Mouse (Mus musculus) hindbrain, postnatal 0 days (tissue): ENCODE measurements around the gene Dand5. TPM values are rescaled to one million over a fixed set of nuclear protein-coding genes. Genes with fewer than 3 reads are reported as not detected.

Experiments used
- ATAC-seq: fragments of 200-750 bp; cut with Nextera tagmentation; 2 replicates; pipeline ENCODE4 v1.8.0; 2017; ENCODE audit warnings: mild to moderate bottlenecking, moderate TSS enrichment, moderate library complexity
- DNase-seq: peaks from one replicate; pipeline ENCODE4 v3.0.0-alpha.2; 2015; ENCODE audit warnings: low spot score
- H3K27ac ChIP-seq: fragments of 300-500 bp; sonication (generic); 2 replicates; pipeline ENCODE4 v1.5.1; 2014; ENCODE audit warnings: mild to moderate bottlenecking
- H3K27me3 ChIP-seq: fragments of 300-500 bp; sonication (generic); 2 replicates; pipeline ENCODE4 v1.6.1; 2014; ENCODE audit warnings: low read length, mixed read lengths; ENCODE audit not compliant: insufficient read depth
- H3K36me3 ChIP-seq: fragments of 300-500 bp; sonication (generic); 2 replicates; pipeline ENCODE4 v1.6.1; 2014; ENCODE audit warnings: low read length, mixed read lengths; ENCODE audit not compliant: insufficient read depth
- H3K4me1 ChIP-seq: fragments of 300-500 bp; sonication (generic); 2 replicates; pipeline ENCODE4 v1.6.1; 2014; ENCODE audit warnings: antibody characterized with exemption, low read length, mixed read lengths; ENCODE audit not compliant: insufficient read depth
- H3K4me2 ChIP-seq: fragments of 300-500 bp; sonication (generic); 2 replicates; pipeline ENCODE4 v1.6.1; 2014; ENCODE audit warnings: low read depth, mild to moderate bottlenecking, low read length, moderate library complexity, mixed read lengths
- H3K4me3 ChIP-seq: fragments of 300-500 bp; sonication (generic); 2 replicates; pipeline ENCODE4 v1.5.1; 2014; ENCODE audit warnings: low read length
- H3K9ac ChIP-seq: fragments of 300-500 bp; sonication (generic); replicated peaks from 2 replicates; pipeline ENCODE4 v1.6.1; 2014; ENCODE audit warnings: mild to moderate bottlenecking, low read length, moderate library complexity, mixed read lengths
- H3K9me3 ChIP-seq: fragments of 300-500 bp; sonication (generic); 2 replicates; pipeline ENCODE4 v1.6.1; 2016; ENCODE audit warnings: low read length, mixed read lengths
- CTCF ChIP-seq: IDR thresholded peaks from 2 replicates; pipeline ENCODE4 v1.5.1; 2016; ENCODE audit warnings: antibody characterized with exemption, control low read depth, low read depth
- WGBS: fragments of 180-500 bp; shearing (Covaris S2); extraction: QIAGEN DNeasy Blood & Tissue Kit; methylation state at CpG from one replicate; pipeline ENCODE4 v1.1.7; 2014; 5-methylcytosine and 5-hydroxymethylcytosine counted together
- polyA plus RNA-seq: library from polyadenylated mRNA; unstranded; fragments of >200 nt; fragmentation: Nextera tagmentation; extraction: Ambion mirVana; gene quantifications from 2 replicates; pipeline ENCODE4 v1.2.1, GENCODE M21; 2015
- total RNA-seq: library from RNA; depleted of rRNA; stranded (reverse); fragments of >200 nt; gene quantifications from 2 replicates; pipeline ENCODE4 v1.2.3, GENCODE M21; 2014

Dand5 gene
- total and polyA plus RNA-seq, 2 experiments from 2014 or later, result 6.6 to 12.5 TPM

DNA sequence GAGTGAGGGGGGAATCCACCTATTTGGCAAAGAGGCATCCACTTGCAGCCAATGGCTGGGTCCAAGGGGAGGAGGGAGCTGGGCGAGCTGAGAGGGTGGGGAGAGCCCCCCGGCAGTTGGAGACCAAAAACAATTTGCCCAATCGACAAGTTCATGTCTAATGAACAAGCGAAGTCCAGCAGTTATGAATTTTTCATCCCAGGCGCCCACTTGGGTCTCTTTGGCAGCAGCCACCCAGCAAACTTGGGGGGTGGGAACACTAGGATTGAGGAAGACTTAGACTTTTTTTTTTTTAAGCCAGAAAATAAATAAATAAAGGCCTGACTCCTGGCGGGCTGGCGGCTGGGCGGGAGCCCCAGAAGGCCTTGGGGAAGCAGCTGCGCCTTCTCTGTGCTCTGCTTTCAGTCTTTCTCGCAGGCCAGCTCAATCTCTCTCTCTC lies 48.1 kb downstream of the Dand5 start:
- DNase-seq, result peak; percentile 87
- H3K4me3 ChIP-seq, result no peak overlapping the region
- 0 out of 2 replicates have a peak overlapping the region, but pooled peaks have one; percentile 19 for H3K9ac ChIP-seq

GRCm38 (mm10) chr8:84773833-84774232 lies 48.8 kb downstream of the Dand5 start:
- Histone ChIP-seq H3K27ac (peak overlapping the region; percentile 90), H3K9ac (peak overlapping the region; percentile 57), H3K4me2 (peak overlapping the region; percentile 50), H3K9me3 (no peaks in the 10 kb centered on the region), H3K4me3 (peak overlapping the region; percentile 41), H3K4me1 (peaks cover 18% of the 10 kb centered on the region), H3K36me3 (no peaks in the 10 kb centered on the region), H3K27me3 (peaks cover 3% of the 10 kb centered on the region; the same call in 1 of the 2 replicates)
- ATAC-seq (peak; percentile 94), DNase-seq (peak; percentile 92)
- WGBS, result under 1% methylated on average over 18 of the region's 19 CpGs
- TF ChIP-seq CTCF, result no peak

More for the DNA sequence above, 48.1 kb downstream of the Dand5 start:
- Histone ChIP-seq H3K4me1 (peaks cover 24% of the 10 kb centered on the region), H3K27ac (peak overlapping the region; percentile 90), H3K27me3 (peaks cover 5% of the 10 kb centered on the region; the same call in 1 of the 2 replicates), H3K36me3 (no peaks in the 10 kb centered on the region), H3K4me2 (peak overlapping the region; percentile 50), H3K9me3 (no peaks in the 10 kb centered on the region)
- peak; percentile 77 for ATAC-seq
- 2% methylated on average over 10 of the region's 10 CpGs for WGBS
- TF ChIP-seq CTCF, result no peak

- peak overlapping the region; percentile 41 for H3K4me3 ChIP-seq
- peak overlapping the region; percentile 90 for H3K27ac ChIP-seq
- H3K36me3 ChIP-seq, result no peaks in the 10 kb centered on the region
- DNase-seq, result peak; percentile 47
- 3% methylated on average over 9 of the region's 9 CpGs for WGBS
- no peaks in the 10 kb centered on the region; the same call in 1 of the 2 replicates for H3K27me3 ChIP-seq
- H3K9ac ChIP-seq, result peak overlapping the region; percentile 57
- H3K4me2 ChIP-seq, result peak overlapping the region; percentile 50
- no peak for ATAC-seq
- H3K9me3 ChIP-seq, result no peaks in the 10 kb centered on the region
- TF ChIP-seq CTCF, result no peak
- peaks cover 13% of the 10 kb centered on the region for H3K4me1 ChIP-seq
These were observed 49.3 kb downstream of the Dand5 start for GRCm38 (mm10) chr8:84773304-84773703.

DNA sequence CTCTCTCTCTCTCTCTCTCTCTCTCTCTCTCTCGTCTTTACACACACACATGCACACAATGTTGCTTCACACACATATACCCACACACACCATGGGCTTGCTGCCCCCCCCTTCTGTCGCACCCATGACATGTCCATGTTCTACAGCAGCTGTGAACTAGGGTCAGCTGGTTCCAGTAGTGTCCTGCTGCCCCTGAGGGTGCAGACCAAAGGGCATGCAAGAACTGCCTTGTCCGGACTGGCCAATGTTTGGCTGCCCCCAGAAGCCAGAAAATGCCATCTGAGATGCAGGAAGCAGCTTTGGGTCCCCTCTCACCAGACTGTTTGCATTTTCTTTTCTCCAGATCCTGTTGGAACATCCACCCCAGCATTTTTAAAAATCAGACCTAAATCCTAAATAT lies 50.0 kb downstream of the Dand5 start:
- Histone ChIP-seq H3K4me1 (peaks cover 7% of the 10 kb centered on the region), H3K4me3 (peak overlapping the region; percentile 41), H3K27me3 (no peaks in the 10 kb centered on the region), H3K36me3 (no peaks in the 10 kb centered on the region), H3K27ac (peak overlapping the region; percentile 90), H3K4me2 (peak overlapping the region; percentile 50), H3K9me3 (no peaks in the 10 kb centered on the region), H3K9ac (peak overlapping the region; percentile 57)
- no peak for TF ChIP-seq CTCF
- no peak for ATAC-seq
- WGBS, result 9% methylated on average over 3 of the region's 3 CpGs
- no peak for DNase-seq

DNA sequence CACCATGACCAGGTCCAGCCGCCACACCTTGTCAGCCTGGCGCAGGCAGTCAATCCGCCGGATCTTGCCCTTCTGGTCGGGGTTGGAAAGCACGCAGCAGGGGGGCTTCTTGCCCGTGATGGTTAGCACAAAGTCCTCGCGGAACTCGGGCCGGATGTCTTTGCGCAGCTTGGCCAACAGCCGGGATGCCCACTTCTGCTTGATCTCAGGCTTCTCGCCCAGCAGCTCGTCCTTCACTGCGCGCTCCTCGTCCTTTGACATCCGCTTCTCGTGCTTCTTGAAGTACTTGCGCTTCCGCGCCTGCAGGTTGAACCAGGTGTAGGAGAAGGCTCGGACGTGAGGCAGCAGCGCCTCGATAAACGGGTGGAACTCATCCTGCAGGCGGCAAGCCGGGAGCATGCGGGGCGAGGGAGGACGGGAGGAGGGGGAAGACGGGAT lies 50.7 kb downstream of the Dand5 start:
- Histone ChIP-seq H3K9me3 (no peaks in the 10 kb centered on the region), H3K27me3 (no peaks in the 10 kb centered on the region), H3K4me3 (peak overlapping the region; percentile 41), H3K36me3 (no peaks in the 10 kb centered on the region), H3K4me1 (peaks cover 5% of the 10 kb centered on the region), H3K9ac (peak overlapping the region; percentile 57), H3K27ac (peak overlapping the region; percentile 90), H3K4me2 (peak overlapping the region; percentile 50)
- 4% methylated on average over 33 of the region's 34 CpGs for WGBS
- DNase-seq, result peak; percentile 70
- no peak for TF ChIP-seq CTCF
- no peak for ATAC-seq

DNA sequence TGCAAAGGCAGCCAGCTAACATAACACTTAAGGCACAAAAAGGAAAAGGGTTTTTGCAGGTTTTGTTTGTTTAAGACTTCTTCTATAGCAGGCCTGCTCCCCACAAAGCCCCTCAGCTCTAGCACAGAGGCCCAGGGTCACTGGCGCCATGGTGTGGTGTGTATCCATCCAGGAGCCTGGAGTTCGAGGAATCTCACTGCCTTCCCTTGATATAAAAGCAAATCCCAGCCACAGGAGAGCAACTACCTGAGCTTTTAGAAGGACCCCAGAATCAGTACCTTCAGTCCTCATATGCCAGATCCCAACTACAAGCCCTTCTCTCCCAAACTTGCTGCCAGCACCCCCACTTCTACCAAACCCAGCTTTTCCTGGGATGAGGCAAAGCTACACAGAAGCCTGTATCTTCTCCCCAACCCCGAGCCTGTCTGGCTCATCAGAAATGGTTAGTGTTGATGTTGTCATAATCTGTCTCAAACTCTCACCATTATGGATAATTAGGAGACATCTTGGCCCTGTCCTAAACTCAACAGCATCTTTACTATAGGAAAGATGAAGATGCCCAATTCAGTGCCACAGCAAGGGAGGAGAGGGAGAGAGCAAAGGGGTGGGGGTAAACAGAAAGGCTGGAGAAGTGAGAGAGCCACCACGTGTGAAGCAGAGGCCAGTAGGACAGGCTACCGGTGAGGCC lies 51.5 kb downstream of the Dand5 start:
- WGBS, result 23% methylated on average over 5 of the region's 5 CpGs
- peak overlapping the region; percentile 90 for H3K27ac ChIP-seq
- no peak for DNase-seq
- H3K36me3 ChIP-seq, result no peaks in the 10 kb centered on the region
- peak overlapping the region; percentile 50 for H3K4me2 ChIP-seq
- no peaks in the 10 kb centered on the region for H3K27me3 ChIP-seq
- peak overlapping the region; percentile 57 for H3K9ac ChIP-seq
- no peak for ATAC-seq
- H3K9me3 ChIP-seq, result no peaks in the 10 kb centered on the region
- TF ChIP-seq CTCF, result no peak
- peaks cover 5% of the 10 kb centered on the region for H3K4me1 ChIP-seq
- H3K4me3 ChIP-seq, result peak overlapping the region; percentile 41
